Mouse (Mus musculus): Measurements from ENCODE around the gene Frmd4b.
A peak's percentile ranks its signal among the peaks of the same experiment; 100 is the strongest.

Gene Frmd4b

GRCm38 (mm10) chr6:97617266-97617743 is at the start of gene Frmd4b:
Gene Frmd4b (minus strand): TSS chr6:97617541.
- DNase-seq (ENCODE audit: low read depth, low spot score): no peak

DNA sequence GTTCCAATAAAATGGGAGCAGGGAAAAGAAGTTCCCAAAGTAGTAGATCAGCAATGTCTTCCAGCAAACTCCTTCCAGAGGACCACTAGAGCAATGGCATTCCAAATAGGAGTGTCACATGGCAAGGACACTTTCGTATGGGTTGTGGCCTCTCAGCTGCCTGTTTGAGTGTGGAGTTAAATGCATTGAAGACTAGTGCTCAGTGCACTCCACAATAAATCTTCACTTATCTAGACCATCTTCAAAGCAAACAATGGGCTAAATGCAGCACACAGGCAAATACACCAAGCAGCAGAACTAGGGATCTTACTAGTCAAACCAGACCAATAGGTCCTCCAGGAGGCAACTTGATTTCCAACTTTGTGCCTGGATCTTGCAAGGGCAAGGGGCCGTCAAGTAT is 49.1 kb upstream of the Frmd4b start:
- DNase-seq (ENCODE audit: low read depth, low spot score): no peak

DNA sequence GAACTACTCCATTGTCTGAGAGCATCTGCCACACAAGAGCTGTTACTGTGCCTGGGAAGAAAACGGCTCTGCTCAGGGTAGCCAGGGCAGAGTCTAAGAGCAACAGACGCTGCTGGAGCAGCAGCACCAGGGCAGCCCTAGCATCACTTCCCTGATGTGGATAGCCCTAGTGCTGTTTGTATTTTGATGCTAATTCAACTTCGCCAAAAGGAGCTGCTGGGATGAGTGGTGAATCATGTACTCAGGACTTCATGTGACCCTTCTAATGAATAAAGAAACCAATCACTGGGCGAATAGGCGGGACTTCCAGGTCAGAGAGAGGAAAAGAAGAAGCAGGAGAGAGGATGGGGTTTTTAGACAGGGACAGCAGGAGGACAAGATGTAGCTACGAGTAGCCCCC is 41.6 kb upstream of the Frmd4b start:
- DNase-seq (ENCODE audit: low read depth, low spot score): no peak

DNA sequence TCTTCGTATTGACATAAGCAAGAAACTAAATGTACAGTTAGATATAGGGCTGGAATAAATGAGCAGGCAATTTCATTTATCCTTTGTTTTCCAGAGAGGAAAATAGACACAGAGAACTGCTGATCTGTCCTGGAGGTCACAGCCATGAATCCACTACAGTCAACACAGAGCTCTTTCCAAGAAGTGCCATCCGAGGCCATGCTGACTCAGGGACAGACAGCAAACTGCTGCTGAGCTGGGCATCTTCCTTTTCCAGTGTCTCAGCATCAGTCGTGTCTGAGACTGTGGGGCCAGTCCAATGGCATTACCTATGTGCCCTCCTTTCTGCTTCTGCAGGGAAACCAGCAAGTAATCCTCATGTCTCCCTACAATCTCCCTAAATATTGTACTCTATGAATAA is 38.6 kb upstream of the Frmd4b start:
- no peak for DNase-seq (ENCODE audit: low read depth, low spot score)

- DNase-seq (ENCODE audit: low read depth, low spot score): no peak
Observed at GRCm38 (mm10) chr6:97647501-97647900, 30.2 kb upstream of the Frmd4b start.

- DNase-seq (ENCODE audit: low read depth, low spot score): no peak
Observed at GRCm38 (mm10) chr6:97623330-97623729, 6.0 kb upstream of the Frmd4b start.

DNA sequence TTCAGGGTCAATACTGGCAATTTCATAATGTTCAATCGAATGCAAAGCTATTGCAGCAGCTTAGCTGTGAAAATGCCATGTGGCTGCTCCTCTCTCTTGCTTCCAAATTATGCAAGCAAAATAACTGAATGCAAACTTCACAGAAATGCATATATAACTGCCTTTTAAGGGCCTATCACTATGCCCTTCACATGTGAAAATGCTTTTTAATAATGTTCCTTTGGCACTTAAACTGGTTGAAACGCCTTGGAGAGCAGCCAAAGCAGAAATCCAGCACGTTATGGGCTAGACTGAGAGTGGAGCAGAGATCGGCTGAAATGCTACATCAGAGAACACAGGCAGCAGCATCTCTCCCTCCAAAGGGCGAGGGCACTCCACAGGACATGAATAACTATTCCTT is 4.9 kb upstream of the Frmd4b start:
- no peak for DNase-seq (ENCODE audit: low read depth, low spot score)

DNA sequence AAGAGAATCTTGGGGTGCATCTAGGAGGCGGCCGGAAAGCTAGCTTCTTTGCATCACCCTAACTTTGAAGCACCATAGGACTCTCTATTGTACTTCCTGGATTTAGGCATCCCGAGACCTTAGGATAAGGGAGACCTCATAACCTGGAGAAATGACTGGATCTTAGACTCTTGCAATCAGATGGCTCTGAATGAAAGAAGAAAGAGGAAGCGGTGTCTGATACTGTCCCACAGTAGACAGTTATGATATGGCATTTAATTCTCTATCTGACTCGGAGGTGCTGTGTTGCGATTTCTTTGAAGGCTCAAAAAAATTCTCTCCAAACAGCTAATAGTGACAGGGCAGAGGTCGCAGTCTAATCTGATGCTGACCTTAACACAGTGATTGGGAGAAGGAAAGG is 433 bp upstream of the Frmd4b start:
- DNase-seq (ENCODE audit: low read depth, low spot score): no peak

DNA sequence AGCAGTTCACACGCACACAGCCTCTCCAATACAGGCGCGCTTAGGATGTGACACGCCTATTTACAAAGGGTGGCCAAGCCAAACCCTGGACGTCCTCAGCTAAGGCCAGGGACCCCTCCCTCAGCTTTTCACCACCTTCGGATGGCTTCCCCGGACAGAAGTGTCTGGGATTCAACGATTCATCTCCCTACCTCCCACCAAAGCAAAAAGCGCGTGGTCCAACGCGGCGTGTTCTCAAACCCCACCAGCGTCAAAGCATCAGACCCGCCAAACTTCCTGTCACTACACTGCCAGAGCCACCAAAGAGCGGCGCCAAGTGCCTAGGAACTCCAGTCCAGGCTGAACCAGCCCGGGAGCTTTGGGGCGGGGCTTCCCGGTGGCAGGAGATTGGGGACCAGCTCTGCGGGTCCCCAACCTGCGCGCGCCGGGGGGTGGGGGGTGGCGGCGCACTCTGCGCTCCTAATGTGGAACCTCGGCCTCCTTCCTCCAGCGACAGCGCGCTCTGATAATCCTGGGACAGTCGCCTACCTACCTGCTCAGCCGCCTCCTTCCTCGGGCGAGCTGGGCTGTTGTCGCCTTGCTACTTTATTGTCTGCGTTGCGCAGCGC is 579 bp downstream of the Frmd4b start:
- no peak for DNase-seq (ENCODE audit: low read depth, low spot score)

DNA sequence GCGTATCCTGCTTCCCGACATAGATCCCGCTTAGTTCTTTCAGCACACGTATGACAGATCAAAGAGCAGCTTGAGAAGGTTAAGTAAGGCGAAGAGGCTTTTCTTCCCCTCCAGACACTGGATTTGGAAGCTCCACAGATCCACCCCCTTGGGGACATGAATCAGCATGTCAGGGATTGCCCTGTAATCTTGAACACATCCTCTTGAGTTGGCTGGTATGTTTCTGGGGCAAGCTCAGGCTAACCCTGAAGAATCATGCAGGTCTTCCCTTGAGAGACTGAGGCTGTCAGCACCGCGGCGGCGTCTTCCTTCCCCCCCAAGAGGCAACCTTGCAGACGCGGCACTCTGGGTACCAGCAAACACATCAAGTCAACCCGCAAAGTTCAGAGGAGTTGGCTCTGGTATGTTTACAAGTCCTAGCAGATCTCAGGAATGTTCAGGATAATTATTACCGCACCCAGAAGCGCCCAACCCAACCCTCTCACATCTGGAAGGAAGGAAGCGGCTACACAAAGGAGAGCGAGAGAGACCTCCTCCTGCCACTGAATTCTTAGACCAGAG is 1.4 kb downstream of the Frmd4b start:
- DNase-seq (ENCODE audit: low read depth, low spot score): no peak

GRCm38 (mm10) chr6:97614179-97614578 is 3.2 kb downstream of the Frmd4b start:
- DNase-seq (ENCODE audit: low read depth, low spot score): no peak

GRCm38 (mm10) chr6:97612861-97613260 is 4.5 kb downstream of the Frmd4b start:
- no peak for DNase-seq (ENCODE audit: low read depth, low spot score)

GRCm38 (mm10) chr6:97610051-97610450 is 7.3 kb downstream of the Frmd4b start:
- DNase-seq (ENCODE audit: low read depth, low spot score): no peak

- no peak for DNase-seq (ENCODE audit: low read depth, low spot score)
Observed at GRCm38 (mm10) chr6:97607646-97608045, 9.7 kb downstream of the Frmd4b start.

GRCm38 (mm10) chr6:97595218-97595617 is 22.1 kb downstream of the Frmd4b start:
- no peak for DNase-seq (ENCODE audit: low read depth, low spot score)

DNA sequence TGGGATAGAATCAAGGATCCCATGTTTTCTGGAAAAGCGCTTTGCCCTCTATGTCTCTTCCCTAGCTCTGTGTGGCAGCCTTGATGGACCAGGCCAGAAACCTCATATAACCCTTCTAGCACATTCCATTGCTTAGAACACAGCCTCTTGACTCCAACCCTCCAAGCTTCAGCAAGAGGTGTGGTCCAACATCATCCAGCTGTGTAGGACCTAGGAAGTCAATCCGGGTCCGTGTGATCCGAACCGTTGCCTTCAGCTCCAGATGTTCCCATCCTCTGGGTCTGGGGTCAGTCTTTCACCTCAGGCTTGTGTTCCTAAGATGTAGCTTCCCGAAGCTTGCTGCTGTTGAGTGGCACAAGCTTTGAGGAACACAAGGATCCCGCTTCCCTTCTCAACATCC is 22.8 kb downstream of the Frmd4b start:
- no peak for DNase-seq (ENCODE audit: low read depth, low spot score)

DNA sequence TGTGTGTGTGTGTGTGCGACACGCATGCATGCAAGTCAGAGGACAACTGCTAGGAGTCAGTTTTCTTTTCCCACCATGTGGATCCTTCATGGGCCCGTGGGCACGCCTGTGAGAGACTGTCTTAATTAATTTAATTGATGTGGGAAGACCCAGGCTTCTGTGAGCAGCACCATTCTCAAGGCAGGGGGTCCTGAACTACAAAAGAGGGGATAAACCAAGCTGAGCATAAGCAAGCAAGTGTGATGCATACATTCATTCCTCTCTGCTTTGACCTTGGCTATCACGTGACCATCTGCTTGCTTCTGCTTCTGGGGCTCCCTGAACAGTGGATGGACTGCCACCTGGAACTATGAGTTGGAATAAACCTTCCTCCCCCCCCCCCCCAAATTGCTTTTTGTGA is 27.1 kb downstream of the Frmd4b start:
- no peak for DNase-seq (ENCODE audit: low read depth, low spot score)

DNA sequence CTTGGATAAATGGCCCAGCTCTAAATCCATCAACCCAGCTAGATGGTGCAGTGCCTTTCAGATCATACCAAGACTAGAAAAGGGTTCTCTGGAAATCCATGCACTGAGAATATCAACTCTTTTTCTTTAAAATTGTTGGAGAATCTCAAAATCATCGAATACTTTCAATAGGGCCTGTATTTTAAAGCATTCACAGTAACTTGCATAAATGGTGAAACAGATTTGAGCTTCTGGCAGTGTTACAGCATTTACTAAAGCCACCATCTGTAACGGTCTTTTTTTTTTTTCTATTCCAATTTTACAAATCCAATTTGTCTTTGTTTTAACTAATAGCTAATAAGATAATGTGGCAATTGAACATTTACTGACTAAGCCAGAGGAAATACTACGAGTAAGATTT is 27.8 kb downstream of the Frmd4b start:
- DNase-seq (ENCODE audit: low read depth, low spot score): peak; percentile 34

GRCm38 (mm10) chr6:97589031-97589430 is 28.3 kb downstream of the Frmd4b start:
- no peak for DNase-seq (ENCODE audit: low read depth, low spot score)

DNA sequence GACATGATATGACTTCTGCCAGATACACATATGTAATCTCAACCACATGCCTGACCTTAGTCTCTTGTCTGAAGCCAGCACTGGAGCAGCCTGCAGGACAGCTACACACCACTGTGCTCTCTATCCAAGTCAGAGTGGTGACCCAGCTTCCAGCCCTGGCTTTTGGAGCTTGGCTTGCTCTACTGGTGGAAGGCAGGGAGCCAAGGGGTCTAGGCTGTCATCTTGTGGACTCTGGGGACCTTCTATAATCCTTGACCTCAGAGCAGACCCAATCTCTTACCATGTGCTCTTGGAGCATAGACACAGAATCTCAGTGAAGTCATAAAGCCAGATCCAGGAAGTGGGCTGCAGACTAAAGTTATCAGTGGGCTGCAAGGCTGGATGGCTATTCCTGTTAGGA is 30.7 kb downstream of the Frmd4b start:
- DNase-seq (ENCODE audit: low read depth, low spot score): no peak

- no peak for DNase-seq (ENCODE audit: low read depth, low spot score)
Observed at GRCm38 (mm10) chr6:97586024-97586423, 31.3 kb downstream of the Frmd4b start.

DNA sequence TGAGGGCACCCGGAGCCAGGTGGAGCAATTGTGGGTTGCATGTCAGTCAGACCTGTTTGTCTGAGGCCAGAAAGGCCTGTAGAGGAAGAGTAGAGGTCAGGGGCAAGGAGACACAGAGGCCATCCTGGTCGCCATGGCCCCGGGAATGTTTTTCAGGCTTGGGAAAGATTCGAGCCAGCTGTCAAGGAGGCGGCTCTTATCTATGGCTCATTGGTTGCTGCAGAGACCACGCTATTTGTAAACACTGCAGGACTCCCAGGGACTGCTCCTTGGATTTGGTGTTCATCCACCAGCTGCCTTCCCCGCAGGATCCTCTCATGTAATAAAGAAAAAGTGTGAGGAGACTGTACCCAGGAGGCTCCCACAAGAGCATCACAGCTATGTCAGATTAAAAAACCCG is 34.6 kb downstream of the Frmd4b start:
- DNase-seq (ENCODE audit: low read depth, low spot score): no peak

DNA sequence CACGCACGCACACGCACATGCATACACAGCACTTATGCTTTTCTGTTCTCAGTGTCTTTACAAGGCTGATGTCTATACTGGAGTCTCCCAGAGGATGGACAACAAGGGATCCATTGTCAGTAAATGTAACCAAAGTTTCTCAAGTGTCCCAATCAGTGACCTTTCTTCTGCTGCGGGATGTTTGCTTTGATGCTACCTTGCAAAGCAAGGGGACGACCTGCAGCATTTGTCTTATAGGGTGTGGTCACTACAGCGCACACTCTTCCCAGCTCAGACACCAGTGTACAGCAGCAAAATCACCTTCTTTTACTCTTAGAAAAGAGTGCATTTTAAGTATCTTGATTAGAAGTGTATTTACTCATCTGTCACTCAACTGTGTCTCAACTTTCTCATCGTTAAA is 35.4 kb downstream of the Frmd4b start:
- DNase-seq (ENCODE audit: low read depth, low spot score): no peak
